Mouse (Mus musculus) hindbrain, embryonic 13.5 days (tissue): ENCODE measurements at regions not wholly inside any gene's neighbourhood (a gene's known extent, or its start where the extent isn't known, plus 50 kb on each side); places are given as distances from the start of the nearest gene placed in this dataset.

Source experiments
- ATAC-seq: fragments of 200-750 bp; cut with Nextera tagmentation; 2 replicates; pipeline ENCODE4 v1.8.0; 2017; ENCODE audit warnings: moderate TSS enrichment; ENCODE audit not compliant: low FRiP score
- H3K27ac ChIP-seq: fragments of 300-500 bp; sonication (generic); 2 replicates; pipeline ENCODE4 v1.5.1; 2015; ENCODE audit warnings: inconsistent platforms, mild to moderate bottlenecking, moderate library complexity
- H3K27me3 ChIP-seq: fragments of 300-500 bp; sonication (generic); 2 replicates; pipeline ENCODE4 v1.6.1; 2015; ENCODE audit warnings: mild to moderate bottlenecking, inconsistent platforms
- H3K36me3 ChIP-seq: fragments of 300-500 bp; sonication (generic); 2 replicates; pipeline ENCODE4 v1.6.1; 2015; ENCODE audit warnings: mild to moderate bottlenecking, inconsistent platforms
- H3K4me1 ChIP-seq: fragments of 300-500 bp; sonication (generic); replicated peaks from 2 replicates; pipeline ENCODE4 v1.6.1; 2015; ENCODE audit warnings: inconsistent platforms
- H3K4me2 ChIP-seq: fragments of 300-500 bp; sonication (generic); 2 replicates; pipeline ENCODE4 v1.6.1; 2015; ENCODE audit warnings: inconsistent platforms, mild to moderate bottlenecking, moderate library complexity
- H3K4me3 ChIP-seq: fragments of 300-500 bp; sonication (generic); 2 replicates; pipeline ENCODE4 v1.5.1; 2015; ENCODE audit warnings: mild to moderate bottlenecking, inconsistent platforms
- H3K9ac ChIP-seq: fragments of 300-500 bp; sonication (generic); 2 replicates; pipeline ENCODE4 v1.6.1; 2015; ENCODE audit warnings: mild to moderate bottlenecking, inconsistent platforms
- H3K9me3 ChIP-seq: fragments of 300-500 bp; sonication (generic); 2 replicates; pipeline ENCODE4 v1.6.1; 2016; ENCODE audit warnings: inconsistent platforms
- WGBS: fragments of 180-500 bp; shearing (Covaris S2); methylation state at CpG from one replicate; pipeline ENCODE4 v1.1.7; 2015; 5-methylcytosine and 5-hydroxymethylcytosine counted together

DNA sequence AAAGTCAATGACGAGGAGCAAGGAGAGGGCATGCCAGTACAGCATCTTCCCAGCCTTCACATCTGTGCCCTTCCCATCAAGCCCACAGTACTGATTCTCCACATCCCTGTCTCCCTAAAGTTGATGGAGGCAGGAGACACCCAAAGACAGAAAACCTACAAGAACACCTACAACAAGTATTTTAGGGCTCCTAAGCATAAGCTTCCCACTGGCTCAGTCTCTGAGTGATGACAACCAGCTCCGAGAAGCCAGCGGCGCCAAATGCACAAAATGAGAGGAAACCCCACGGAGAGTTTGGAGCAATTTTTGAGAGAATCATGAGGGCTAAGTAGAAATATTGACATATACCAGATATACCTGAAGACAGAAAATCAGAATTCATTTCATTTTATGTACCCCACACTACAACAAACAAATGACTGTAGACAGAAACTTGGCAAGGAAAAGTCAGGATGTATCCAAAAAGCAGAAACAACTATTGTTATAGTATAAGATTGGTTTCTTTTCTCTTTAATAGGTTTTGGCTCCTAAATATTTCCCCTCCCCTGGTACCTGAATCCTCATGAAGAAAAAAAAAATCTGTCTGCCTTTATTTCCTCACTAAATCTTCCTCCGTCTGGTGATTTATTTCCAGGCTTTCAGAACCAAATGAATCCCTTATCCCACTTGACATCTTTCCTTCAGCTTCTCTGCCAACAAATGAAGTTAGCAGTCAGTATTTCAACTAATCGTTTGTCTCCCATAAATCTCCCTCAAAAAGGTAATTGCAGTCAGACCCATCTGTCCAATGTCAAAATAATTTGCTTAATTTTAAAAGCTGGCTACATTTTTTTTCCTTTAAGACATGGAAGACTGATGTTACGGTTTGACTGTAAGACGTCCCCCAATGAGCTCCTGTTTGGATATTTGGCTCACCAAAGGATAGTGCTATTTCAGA lies 102.0 kb downstream of the Actbl2 start:
- Histone ChIP-seq H3K4me1 (no peaks in the 10 kb centered on the region), H3K4me3 (no peak overlapping the region), H3K36me3 (no peaks in the 10 kb centered on the region), H3K9me3 (no peaks in the 10 kb centered on the region), H3K27ac (no peak overlapping the region), H3K27me3 (no peaks in the 10 kb centered on the region), H3K9ac (no peak overlapping the region), H3K4me2 (no peak overlapping the region)
- 80% methylated on average over 9 of the region's 9 CpGs for WGBS
- ATAC-seq = no peak

DNA sequence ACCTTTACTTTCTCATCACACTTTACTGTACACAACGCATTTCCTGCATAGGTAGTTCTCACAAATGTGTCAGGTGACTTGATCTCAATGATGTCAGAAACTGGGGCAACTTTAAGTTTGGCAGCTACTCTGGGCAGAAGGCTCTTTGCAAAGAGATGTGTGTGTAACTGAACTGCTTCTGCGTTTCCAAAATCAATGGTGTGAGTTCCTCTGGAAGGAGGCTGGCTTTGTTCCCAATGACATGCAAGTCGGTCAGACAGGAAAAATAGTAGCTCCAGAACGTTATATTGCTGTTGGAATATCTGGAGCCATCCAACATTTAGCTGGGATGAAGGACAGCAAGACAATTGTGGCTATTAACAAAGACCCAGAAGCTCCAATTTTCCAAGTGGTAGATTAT lies 106.6 kb downstream of the Actbl2 start:
- no peak for ATAC-seq
- no peak overlapping the region for H3K4me2 ChIP-seq

DNA sequence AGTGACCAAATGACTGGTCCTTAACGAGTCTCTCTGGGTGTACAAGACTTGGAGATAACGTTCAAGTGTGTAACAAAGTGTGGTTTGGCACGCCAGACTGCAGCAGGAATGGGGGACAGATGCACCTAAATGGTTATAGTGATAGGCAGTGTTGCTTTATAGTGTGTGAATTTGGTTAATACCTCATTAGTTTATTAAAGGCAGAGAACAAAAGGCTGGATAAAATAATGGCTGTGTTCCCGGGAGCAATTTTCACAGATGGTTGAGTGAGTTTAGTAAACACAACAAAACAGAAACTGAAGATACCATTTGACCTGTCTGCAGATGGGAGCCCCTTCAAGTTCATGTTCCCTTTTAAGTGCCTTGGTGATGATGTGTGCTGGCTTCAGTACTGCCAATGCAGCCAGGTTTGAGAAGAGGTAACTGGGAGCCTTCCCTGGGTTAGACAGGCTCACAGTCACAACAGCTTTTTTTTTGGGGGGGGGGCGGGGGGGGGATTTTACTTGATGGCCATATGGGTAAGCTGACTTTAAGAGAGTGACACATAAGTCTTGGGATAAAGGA lies 108.4 kb downstream of the Actbl2 start:
- H3K4me3 ChIP-seq = no peak overlapping the region
- H3K4me2 ChIP-seq = no peak overlapping the region
- H3K9me3 ChIP-seq = peaks cover 10% of the 10 kb centered on the region
- H3K27ac ChIP-seq = no peak overlapping the region
- no peaks in the 10 kb centered on the region for H3K4me1 ChIP-seq
- WGBS = 52% methylated on average over 5 of the region's 5 CpGs
- no peak overlapping the region for H3K9ac ChIP-seq
- H3K27me3 ChIP-seq = no peaks in the 10 kb centered on the region
- H3K36me3 ChIP-seq = no peaks in the 10 kb centered on the region
- no peak for ATAC-seq

More for the DNA sequence above, 106.6 kb downstream of the Actbl2 start:
- no peaks in the 10 kb centered on the region for H3K36me3 ChIP-seq
- H3K9ac ChIP-seq = no peak overlapping the region
- WGBS = 82% methylated on average over 4 of the region's 4 CpGs
- H3K4me3 ChIP-seq = no peak overlapping the region
- H3K4me1 ChIP-seq = no peaks in the 10 kb centered on the region
- no peak overlapping the region for H3K27ac ChIP-seq
- peaks cover 10% of the 10 kb centered on the region for H3K9me3 ChIP-seq
- H3K27me3 ChIP-seq = no peaks in the 10 kb centered on the region

DNA sequence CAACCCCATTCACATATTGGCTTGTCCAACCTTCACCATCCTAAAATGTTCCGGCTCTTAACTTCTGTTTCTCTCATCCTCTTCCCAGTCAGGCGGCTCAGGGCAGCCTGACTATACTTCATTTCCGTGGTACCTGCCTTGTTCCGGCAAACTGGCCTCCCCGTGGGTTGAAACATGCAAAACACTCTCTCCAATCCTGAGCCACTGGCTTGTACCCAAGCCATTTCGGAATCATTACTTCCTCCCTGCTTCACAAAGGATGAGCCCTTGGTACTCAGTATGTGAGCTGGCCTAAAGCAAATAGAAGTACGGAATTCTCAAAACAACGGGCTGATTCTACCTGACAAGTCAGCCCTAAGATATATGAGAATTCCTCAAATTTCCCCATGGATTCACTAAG lies 112.1 kb downstream of the Actbl2 start:
- ATAC-seq = no peak
- 83% methylated on average over 8 of the region's 8 CpGs for WGBS
- H3K9ac ChIP-seq = no peak overlapping the region
- H3K27ac ChIP-seq = no peak overlapping the region
- no peaks in the 10 kb centered on the region for H3K4me1 ChIP-seq
- H3K4me2 ChIP-seq = no peak overlapping the region
- H3K27me3 ChIP-seq = no peaks in the 10 kb centered on the region
- peaks cover 10% of the 10 kb centered on the region for H3K9me3 ChIP-seq
- H3K4me3 ChIP-seq = no peak overlapping the region
- H3K36me3 ChIP-seq = no peaks in the 10 kb centered on the region

DNA sequence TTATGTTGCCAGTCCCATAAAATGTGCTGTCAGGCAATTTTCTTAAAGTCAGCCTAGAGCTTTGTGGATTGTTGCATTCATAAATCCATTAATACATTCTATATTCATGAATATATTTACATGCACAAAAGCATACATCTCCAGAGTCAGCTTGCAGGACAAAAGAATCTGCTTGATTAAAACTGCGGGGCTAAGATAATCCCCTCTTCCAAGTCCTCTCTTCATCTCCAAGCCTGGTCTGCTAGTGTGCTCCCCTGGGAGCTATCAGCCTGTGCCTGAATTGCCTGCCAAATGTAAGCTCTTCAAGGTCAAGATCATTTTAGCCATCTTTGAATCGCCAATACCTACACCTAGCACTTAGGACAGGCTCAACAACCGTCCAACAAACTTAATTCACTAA lies 112.8 kb downstream of the Actbl2 start:
- Histone ChIP-seq H3K27me3 (no peaks in the 10 kb centered on the region), H3K4me2 (no peak overlapping the region), H3K9ac (no peak overlapping the region), H3K27ac (no peak overlapping the region), H3K9me3 (peaks cover 10% of the 10 kb centered on the region), H3K4me1 (no peaks in the 10 kb centered on the region), H3K4me3 (no peak overlapping the region), H3K36me3 (no peaks in the 10 kb centered on the region)
- ATAC-seq = no peak
- 51% methylated on average over 3 of the region's 3 CpGs for WGBS

DNA sequence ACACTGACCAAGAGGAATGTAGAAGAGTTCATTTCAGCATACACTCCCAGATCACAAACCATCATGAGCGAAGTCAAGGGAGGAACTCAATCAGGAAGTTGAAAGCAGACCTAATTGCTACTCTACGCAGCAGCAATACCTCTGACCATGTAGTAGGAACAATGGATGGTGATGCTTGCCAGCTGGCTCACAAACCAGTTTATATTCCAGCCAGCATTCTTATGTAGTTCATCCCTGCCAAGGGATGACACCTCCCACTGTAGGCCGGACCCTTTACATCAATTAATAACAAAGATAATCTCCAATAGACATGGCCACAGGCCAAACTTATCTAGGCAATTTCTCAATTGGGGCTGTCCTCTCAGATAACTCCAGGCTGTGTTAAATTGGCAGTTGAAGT lies 115.1 kb downstream of the Actbl2 start:
- no peak overlapping the region for H3K27ac ChIP-seq
- H3K4me2 ChIP-seq = no peak overlapping the region
- H3K36me3 ChIP-seq = no peaks in the 10 kb centered on the region
- H3K4me1 ChIP-seq = no peaks in the 10 kb centered on the region
- peaks cover 9% of the 10 kb centered on the region for H3K9me3 ChIP-seq
- no peak overlapping the region for H3K4me3 ChIP-seq
- no peaks in the 10 kb centered on the region for H3K27me3 ChIP-seq
- no peak overlapping the region for H3K9ac ChIP-seq
- WGBS = 76% methylated on average over 3 of the region's 3 CpGs
- ATAC-seq = no peak

DNA sequence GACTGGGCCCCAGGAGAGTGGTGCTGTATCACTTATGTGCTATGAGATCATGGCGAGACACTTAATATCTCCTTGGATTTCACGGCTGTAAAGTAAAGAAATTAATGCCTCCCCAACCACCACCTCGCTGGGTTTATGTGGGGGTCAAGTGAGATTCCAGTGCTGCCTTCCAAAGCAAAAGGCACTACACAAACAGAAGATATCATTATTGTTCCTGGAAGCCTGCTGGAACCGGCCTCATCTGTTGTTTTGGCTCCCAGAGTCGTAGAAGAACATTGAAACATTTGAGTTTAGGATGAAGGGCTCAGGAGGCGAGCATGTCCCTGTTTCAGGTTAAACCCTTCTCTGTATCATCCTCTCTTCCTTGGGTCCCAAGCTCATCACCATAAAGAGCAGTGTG lies 116.6 kb downstream of the Gpbp1 start:
- H3K36me3 ChIP-seq = no peaks in the 10 kb centered on the region
- ATAC-seq = no peak
- WGBS = 74% methylated on average over 6 of the region's 6 CpGs
- H3K27me3 ChIP-seq = no peaks in the 10 kb centered on the region
- no peak overlapping the region for H3K9ac ChIP-seq
- no peaks in the 10 kb centered on the region for H3K9me3 ChIP-seq
- no peak overlapping the region for H3K4me2 ChIP-seq
- H3K4me3 ChIP-seq = no peak overlapping the region
- no peak overlapping the region for H3K27ac ChIP-seq
- no peaks in the 10 kb centered on the region for H3K4me1 ChIP-seq

DNA sequence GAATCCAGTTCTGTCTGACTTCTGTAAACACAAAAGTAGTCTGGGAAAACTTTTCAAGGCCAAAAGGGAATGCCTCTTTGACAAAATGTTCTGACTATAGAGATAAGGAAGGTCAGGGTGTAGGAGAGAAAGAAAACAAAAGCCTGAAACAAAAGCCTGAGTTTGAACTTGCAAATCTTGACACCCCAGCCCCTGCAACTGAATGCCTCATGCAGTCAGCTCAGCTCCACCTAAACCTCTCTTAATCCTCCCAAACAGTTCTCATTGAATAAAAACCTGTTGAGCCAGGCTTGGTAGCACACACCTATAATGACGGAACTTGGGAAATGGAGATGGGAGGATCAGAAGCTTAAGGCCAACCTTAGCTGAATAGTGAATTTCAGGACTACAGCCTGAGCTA lies 116.1 kb downstream of the Gpbp1 start:
- no peak overlapping the region for H3K9ac ChIP-seq
- H3K27ac ChIP-seq = no peak overlapping the region
- no peak overlapping the region for H3K4me2 ChIP-seq
- H3K27me3 ChIP-seq = no peaks in the 10 kb centered on the region
- no peak overlapping the region for H3K4me3 ChIP-seq
- H3K36me3 ChIP-seq = no peaks in the 10 kb centered on the region
- H3K9me3 ChIP-seq = no peaks in the 10 kb centered on the region
- no peaks in the 10 kb centered on the region for H3K4me1 ChIP-seq
- no peak for ATAC-seq
- 60% methylated on average over 1 of the region's 1 CpGs for WGBS
